Mouse (Mus musculus) heart, embryonic 13.5 days (tissue): ENCODE results near the gene Dnajc12. TPM values are rescaled to one million over a fixed set of nuclear protein-coding genes. Genes with fewer than 3 reads are reported as not detected.

ENCODE experiments used
- ATAC-seq: fragments of 200-750 bp; cut with Nextera tagmentation; 2 replicates; pipeline ENCODE4 v1.8.0; 2017; ENCODE audit warnings: moderate TSS enrichment; ENCODE audit not compliant: insufficient number of reproducible peaks, low FRiP score, low TSS enrichment; ENCODE audit errors: extremely low read depth
- H3K27ac ChIP-seq: fragments of 300-500 bp; sonication (generic); replicated peaks from 2 replicates; pipeline ENCODE4 v1.5.1; 2015; ENCODE audit warnings: moderate library complexity, mild to moderate bottlenecking, inconsistent platforms
- H3K27me3 ChIP-seq: fragments of 300-500 bp; sonication (generic); replicated peaks from 2 replicates; pipeline ENCODE4 v1.6.1; 2015; ENCODE audit warnings: mild to moderate bottlenecking, inconsistent platforms
- H3K36me3 ChIP-seq: fragments of 300-500 bp; sonication (generic); 2 replicates; pipeline ENCODE4 v1.6.1; 2015; ENCODE audit warnings: mild to moderate bottlenecking, inconsistent platforms
- H3K4me1 ChIP-seq: fragments of 300-500 bp; sonication (generic); 2 replicates; pipeline ENCODE4 v1.6.1; 2015; ENCODE audit warnings: inconsistent platforms
- H3K4me2 ChIP-seq: fragments of 300-500 bp; sonication (generic); 2 replicates; pipeline ENCODE4 v1.6.1; 2015; ENCODE audit warnings: inconsistent platforms, mild to moderate bottlenecking, moderate library complexity
- H3K4me3 ChIP-seq: fragments of 300-500 bp; sonication (generic); 2 replicates; pipeline ENCODE4 v1.5.1; 2015; ENCODE audit warnings: moderate library complexity, mild to moderate bottlenecking, inconsistent platforms
- H3K9ac ChIP-seq: fragments of 300-500 bp; sonication (generic); 2 replicates; pipeline ENCODE4 v1.6.1; 2015; ENCODE audit warnings: inconsistent platforms, mild to moderate bottlenecking, moderate library complexity
- H3K9me3 ChIP-seq: fragments of 300-500 bp; sonication (generic); 2 replicates; pipeline ENCODE4 v1.6.1; 2016; ENCODE audit warnings: inconsistent platforms
- WGBS: fragments of 180-500 bp; shearing (Covaris S2); methylation state at CpG from one replicate; pipeline ENCODE4 v1.1.7; 2015; ENCODE audit warnings: mixed read lengths; 5-methylcytosine and 5-hydroxymethylcytosine counted together
- polyA plus RNA-seq: library from polyadenylated mRNA; unstranded; fragments of >200 nt; fragmentation: Nextera tagmentation; extraction: Ambion mirVana; gene quantifications from 2 replicates; pipeline ENCODE4 v1.2.1, GENCODE M21; 2015

Gene Dnajc12
- polyA plus RNA-seq, 1 experiment from 2014 or later, result 8.5 TPM

GRCm38 (mm10) chr10:63421739-63422735, 39.8 kb downstream of the Dnajc12 start, which contains the start of gene Gm7075:
Gm7075 (minus strand) TSS chr10:63421789.
- Histone ChIP-seq H3K4me1 (no peaks in the 10 kb centered on the region), H3K9ac (no peak within 1 kb of the TSS), H3K4me2 (no peak within 1 kb of the TSS), H3K36me3 (no peaks in the 10 kb centered on the region), H3K27ac (no peak within 1 kb of the TSS), H3K9me3 (no peaks in the 10 kb centered on the region), H3K4me3 (no peak within 1 kb of the TSS), H3K27me3 (no peaks in the 10 kb centered on the region)
- ATAC-seq, result no peak
- 83% methylated on average over 18 of the region's 18 CpGs for WGBS

- Histone ChIP-seq H3K4me1 (no peaks in the 10 kb centered on the region), H3K4me3 (no peak overlapping the region), H3K27me3 (no peaks in the 10 kb centered on the region), H3K4me2 (no peak overlapping the region), H3K36me3 (no peaks in the 10 kb centered on the region), H3K9me3 (no peaks in the 10 kb centered on the region), H3K27ac (no peak overlapping the region), H3K9ac (no peak overlapping the region)
- 75% methylated on average over 5 of the region's 5 CpGs for WGBS
- ATAC-seq, result no peak
Measured at GRCm38 (mm10) chr10:63422736-63422992, 40.4 kb downstream of the Dnajc12 start.

DNA sequence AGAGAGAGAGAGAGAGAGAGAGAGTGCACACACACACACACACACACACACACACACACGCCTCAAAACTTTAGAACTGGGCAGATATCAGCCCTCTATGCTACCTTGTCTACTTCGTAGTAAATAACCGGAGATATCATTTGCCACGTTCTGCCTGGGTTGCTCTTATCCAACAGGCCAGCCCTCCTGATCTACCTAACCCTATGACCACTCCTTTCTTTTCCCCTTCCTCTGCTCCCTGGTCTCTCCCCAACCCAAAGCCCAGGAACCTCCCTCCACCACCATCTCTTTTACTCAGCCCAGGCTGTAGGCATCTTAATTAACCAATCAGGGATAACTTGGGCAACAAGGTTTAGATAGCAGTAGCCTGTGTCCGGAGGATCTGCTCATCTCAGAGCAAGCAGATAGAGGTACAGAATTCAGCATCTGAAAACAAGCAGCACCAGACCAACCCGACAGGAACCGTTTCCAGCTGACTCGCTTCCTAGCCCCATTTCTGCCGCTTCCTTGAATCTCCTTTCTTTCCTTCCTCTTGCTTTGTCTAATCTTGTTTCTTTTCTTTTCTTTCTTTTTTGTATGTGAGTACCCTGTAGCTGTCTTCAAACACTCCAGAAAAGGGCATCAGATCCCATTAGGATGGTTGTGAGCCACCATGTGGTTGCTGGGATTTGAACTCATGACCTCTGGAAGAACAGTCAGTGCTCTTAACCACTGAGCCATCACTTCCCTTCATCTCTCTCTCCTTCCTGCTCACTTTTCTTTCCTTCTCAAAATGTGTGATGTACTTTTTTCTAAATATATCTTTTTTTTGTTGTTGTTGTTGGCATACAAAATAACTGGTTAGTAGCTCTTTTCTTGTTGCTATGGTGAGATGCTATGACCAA, 41.6 kb downstream of the Dnajc12 start:
- Histone ChIP-seq H3K36me3 (no peaks in the 10 kb centered on the region), H3K27ac (no peak overlapping the region), H3K9ac (no peak overlapping the region), H3K9me3 (no peaks in the 10 kb centered on the region), H3K4me2 (no peak overlapping the region), H3K27me3 (no peaks in the 10 kb centered on the region), H3K4me1 (peaks cover 7% of the 10 kb centered on the region; the same call in 1 of the 2 replicates), H3K4me3 (no peak overlapping the region)
- WGBS, result 73% methylated on average over 9 of the region's 9 CpGs
- ATAC-seq, result no peak

DNA sequence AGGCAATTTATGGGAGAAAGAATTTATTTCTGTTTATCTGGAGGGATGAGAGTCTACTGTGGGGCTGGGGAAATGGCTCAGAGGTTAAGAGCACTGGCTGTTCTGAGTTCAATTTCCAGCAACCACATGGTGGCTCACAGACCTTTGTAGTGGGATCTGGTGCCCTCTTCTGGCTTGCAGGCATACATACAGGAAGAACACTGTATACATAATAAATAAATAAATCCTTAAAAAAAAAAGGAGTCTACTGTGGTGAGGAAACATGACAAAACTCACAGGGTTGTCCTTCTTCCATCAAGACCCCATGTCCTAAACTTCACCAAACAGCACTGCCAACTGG, 42.2 kb downstream of the Dnajc12 start:
- Histone ChIP-seq H3K9ac (no peak overlapping the region), H3K4me3 (no peak overlapping the region), H3K27me3 (no peaks in the 10 kb centered on the region), H3K4me2 (no peak overlapping the region), H3K4me1 (peaks cover 7% of the 10 kb centered on the region; the same call in 1 of the 2 replicates), H3K27ac (no peak overlapping the region), H3K9me3 (no peaks in the 10 kb centered on the region), H3K36me3 (no peaks in the 10 kb centered on the region)
- ATAC-seq, result no peak

- Histone ChIP-seq H3K27ac (no peak overlapping the region), H3K9ac (no peak overlapping the region), H3K4me1 (peaks cover 7% of the 10 kb centered on the region; the same call in 1 of the 2 replicates), H3K27me3 (no peaks in the 10 kb centered on the region), H3K36me3 (no peaks in the 10 kb centered on the region), H3K4me3 (no peak overlapping the region), H3K4me2 (no peak overlapping the region), H3K9me3 (no peaks in the 10 kb centered on the region)
- ATAC-seq, result no peak
- WGBS, result 72% methylated on average over 8 of the region's 8 CpGs
Measured at GRCm38 (mm10) chr10:63427146-63427545, 44.9 kb downstream of the Dnajc12 start.

- H3K27ac ChIP-seq, result peak overlapping the region; percentile 61
- WGBS, result 20% methylated on average over 19 of the region's 19 CpGs
Measured at GRCm38 (mm10) chr10:63428243-63429022, 46.2 kb downstream of the Dnajc12 start.

DNA sequence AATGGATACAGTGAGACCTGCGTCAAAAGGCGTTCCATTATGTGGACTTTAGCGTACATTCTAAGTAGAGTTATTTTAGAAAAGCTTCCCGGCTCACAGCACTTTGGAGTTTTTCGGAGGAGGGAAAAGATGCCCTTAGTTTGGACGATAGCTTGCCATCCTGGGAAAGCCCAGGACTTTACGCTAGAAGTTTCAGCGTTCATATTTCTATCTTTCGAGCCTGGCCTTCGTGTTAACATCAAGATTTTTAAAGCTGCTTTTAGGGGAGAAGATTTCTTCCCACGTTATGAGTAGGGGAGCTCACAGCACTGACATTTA, 46.7 kb downstream of the Dnajc12 start:
- 3% methylated on average over 11 of the region's 11 CpGs for WGBS

More at GRCm38 (mm10) chr10:63428243-63429022, 46.2 kb downstream of the Dnajc12 start:
- peaks cover 7% of the 10 kb centered on the region; the same call in 1 of the 2 replicates for H3K4me1 ChIP-seq
- H3K9ac ChIP-seq, result peak overlapping the region; percentile 78
- no peaks in the 10 kb centered on the region for H3K36me3 ChIP-seq
- H3K4me2 ChIP-seq, result peak overlapping the region; percentile 78
- H3K27me3 ChIP-seq, result no peaks in the 10 kb centered on the region
- no peaks in the 10 kb centered on the region for H3K9me3 ChIP-seq
- ATAC-seq, result no peak
- H3K4me3 ChIP-seq, result peak overlapping the region; percentile 88

GRCm38 (mm10) chr10:63429380-63429779, 47.1 kb downstream of the Dnajc12 start:
- under 1% methylated on average over 34 of the region's 34 CpGs for whole genome bisulfite sequencing
- no peaks in the 10 kb centered on the region for H3K9me3 ChIP-seq
- H3K4me3 ChIP-seq, result peak overlapping the region; percentile 88
- peak; percentile 86 for ATAC-seq
- no peaks in the 10 kb centered on the region for H3K36me3 ChIP-seq
- H3K27ac ChIP-seq, result peak overlapping the region; percentile 87
- H3K4me2 ChIP-seq, result peak overlapping the region; percentile 78
- H3K9ac ChIP-seq, result peak overlapping the region; percentile 86
- H3K27me3 ChIP-seq, result no peaks in the 10 kb centered on the region
- H3K4me1 ChIP-seq, result peaks cover 7% of the 10 kb centered on the region; the same call in 1 of the 2 replicates

More for the DNA sequence above, 46.7 kb downstream of the Dnajc12 start:
- Histone ChIP-seq H3K9ac (peak overlapping the region; percentile 78), H3K4me1 (peaks cover 7% of the 10 kb centered on the region; the same call in 1 of the 2 replicates), H3K36me3 (no peaks in the 10 kb centered on the region), H3K27me3 (no peaks in the 10 kb centered on the region), H3K4me3 (peak overlapping the region; percentile 88), H3K4me2 (peak overlapping the region; percentile 78), H3K9me3 (no peaks in the 10 kb centered on the region), H3K27ac (peak overlapping the region; percentile 61)
- ATAC-seq, result no peak

- peak within 1 kb of the TSS; percentile 78 for H3K4me2 ChIP-seq
- peak within 1 kb of the TSS; percentile 87 for H3K27ac ChIP-seq
- H3K9ac ChIP-seq, result peak within 1 kb of the TSS; percentile 86
- H3K4me1 ChIP-seq, result peaks cover 7% of the 10 kb centered on the region; the same call in 1 of the 2 replicates
- H3K36me3 ChIP-seq, result no peaks in the 10 kb centered on the region
- H3K4me3 ChIP-seq, result peak within 1 kb of the TSS; percentile 88
- H3K9me3 ChIP-seq, result no peaks in the 10 kb centered on the region
- ATAC-seq, result peak; percentile 89
- no peaks in the 10 kb centered on the region for H3K27me3 ChIP-seq
- WGBS, result under 1% methylated on average over 55 of the region's 55 CpGs
Measured at GRCm38 (mm10) chr10:63429785-63430305, 47.6 kb downstream of the Dnajc12 start, which contains the start of gene Ctnna3. Ctnna3 (plus strand) TSS chr10:63430098.

DNA sequence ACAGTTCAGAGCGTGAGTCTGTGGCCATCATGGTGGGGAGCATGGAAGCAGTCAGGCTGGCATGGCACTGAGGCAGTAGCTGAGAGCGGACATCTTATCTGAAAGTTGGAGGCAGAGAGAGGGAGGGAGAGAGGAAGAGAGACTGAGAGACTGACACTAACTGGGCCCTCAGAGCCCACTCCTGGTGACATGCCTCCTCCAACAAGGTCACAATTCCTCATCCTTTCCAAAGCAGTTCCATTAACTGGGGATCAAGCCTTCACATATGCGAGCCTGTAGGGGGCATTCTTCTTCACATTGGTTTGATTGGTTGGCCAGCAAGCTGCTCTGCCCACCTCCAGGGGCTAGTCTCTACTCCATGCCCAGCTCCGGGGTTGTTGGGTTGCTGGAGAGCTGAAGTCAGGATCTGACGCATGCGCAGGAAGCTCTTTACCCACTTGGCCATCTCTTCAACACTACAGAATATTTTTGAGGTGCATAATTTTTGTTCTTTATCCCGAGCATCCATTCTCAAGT, 49.0 kb downstream of the Dnajc12 start:
- H3K27ac ChIP-seq, result no peak overlapping the region
- WGBS, result 85% methylated on average over 7 of the region's 7 CpGs
- no peaks in the 10 kb centered on the region for H3K9me3 ChIP-seq
- H3K4me1 ChIP-seq, result peaks cover 7% of the 10 kb centered on the region; the same call in 1 of the 2 replicates
- H3K4me2 ChIP-seq, result no peak overlapping the region
- no peak overlapping the region for H3K9ac ChIP-seq
- no peaks in the 10 kb centered on the region for H3K27me3 ChIP-seq
- no peak overlapping the region for H3K4me3 ChIP-seq
- ATAC-seq, result no peak
- H3K36me3 ChIP-seq, result no peaks in the 10 kb centered on the region
